Mouse (Mus musculus): ENCODE data around the gene Gm47995. TPM values are rescaled to one million over a fixed set of nuclear protein-coding genes. Genes with fewer than 3 reads are reported as not detected.
"Not testable (repeated sequence)": the region's sequence is repeated elsewhere in the genome, so short reads cannot be mapped to it uniquely, and the experiment has no call there.

The Gm47995 gene
- polyA plus RNA-seq, 1 experiment from 2014 or later, result 0.26 TPM

DNA sequence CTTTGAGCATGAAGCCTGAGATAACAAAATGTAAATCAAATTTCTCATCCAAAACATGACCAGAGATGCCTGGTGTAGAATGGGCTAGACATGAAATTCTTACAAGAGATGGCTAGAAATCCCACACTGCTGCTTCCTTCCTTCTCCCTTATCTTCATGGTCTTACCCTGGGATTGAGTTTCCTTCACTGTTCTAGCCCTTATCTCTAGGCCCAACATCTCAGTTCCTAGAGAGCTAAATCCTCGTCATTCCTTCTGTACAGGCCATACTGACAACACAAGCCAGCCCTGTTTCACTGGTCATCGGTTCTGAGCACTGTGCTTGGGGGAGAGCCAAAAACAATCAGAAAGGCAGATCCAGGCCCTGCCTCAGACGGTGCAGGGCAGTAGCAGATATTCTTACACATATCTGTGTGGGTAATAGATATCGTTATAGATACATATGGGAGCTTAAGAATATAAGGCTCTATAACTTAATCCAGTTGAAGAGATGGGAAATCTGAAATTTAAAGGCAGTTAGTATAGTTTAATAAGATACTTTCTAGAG is 11.3 kb upstream of the Gm47995 start:
- not testable (repeated sequence) for H3K9me3 ChIP-seq (ENCODE audit: low read length); H3K4me2 ChIP-seq (ENCODE audit: low read depth, low read length); H3K4me1 ChIP-seq (ENCODE audit: insufficient read depth); DNase-seq; H3K9ac ChIP-seq (replicated peaks); H3K36me3 ChIP-seq (replicated peaks; ENCODE audit: insufficient read depth, low read length); ATAC-seq; H3K27me3 ChIP-seq (ENCODE audit: insufficient read depth, low read length); H3K27ac ChIP-seq (ENCODE audit: low read depth); H3K4me3 ChIP-seq (ENCODE audit: low read depth, low read length)
- WGBS (ENCODE audit: insufficient replicate concordance), result 70% methylated on average over 4 of the region's 4 CpGs

DNA sequence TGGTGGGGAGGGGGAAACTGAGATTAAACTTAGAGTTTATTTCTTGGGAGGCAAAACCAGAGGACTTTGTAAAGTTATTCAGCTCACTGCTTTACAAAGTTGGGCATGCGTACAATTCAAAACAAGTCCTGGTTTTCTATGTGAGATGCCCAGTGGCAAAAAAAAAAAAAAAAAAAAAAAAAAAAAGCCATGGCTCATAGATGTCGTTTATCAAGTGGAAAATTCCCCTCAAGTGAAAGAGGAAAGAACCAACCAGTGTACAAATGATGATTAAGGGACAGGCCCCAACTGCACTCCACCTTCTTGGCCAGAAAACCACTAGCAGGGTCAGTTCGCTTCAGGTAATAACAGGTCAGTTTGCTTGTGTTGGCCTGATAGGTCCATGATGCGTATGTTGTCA is 9.8 kb upstream of the Gm47995 start:
- Histone ChIP-seq H3K27ac (ENCODE audit: low read depth) (no peak overlapping the region), H3K9ac (replicated peaks) (no peak overlapping the region), H3K27me3 (ENCODE audit: insufficient read depth, low read length) (no peaks in the 10 kb centered on the region), H3K4me2 (ENCODE audit: low read depth, low read length) (no peak overlapping the region), H3K9me3 (ENCODE audit: low read length) (no peaks in the 10 kb centered on the region), H3K4me3 (ENCODE audit: low read depth, low read length) (no peak overlapping the region), H3K4me1 (ENCODE audit: insufficient read depth) (no peaks in the 10 kb centered on the region), H3K36me3 (replicated peaks; ENCODE audit: insufficient read depth, low read length) (no peaks in the 10 kb centered on the region)
- ATAC-seq (no peak), DNase-seq (no peak)
- no peak for TF ChIP-seq EP300 (IDR thresholded peaks at IDR 0.05; ENCODE audit: low read depth)
- no peak for TF ChIP-seq CTCF (IDR thresholded peaks at IDR 0.05; ENCODE audit: low read depth)
- WGBS (ENCODE audit: insufficient replicate concordance), result 82% methylated on average over 4 of the region's 4 CpGs

DNA sequence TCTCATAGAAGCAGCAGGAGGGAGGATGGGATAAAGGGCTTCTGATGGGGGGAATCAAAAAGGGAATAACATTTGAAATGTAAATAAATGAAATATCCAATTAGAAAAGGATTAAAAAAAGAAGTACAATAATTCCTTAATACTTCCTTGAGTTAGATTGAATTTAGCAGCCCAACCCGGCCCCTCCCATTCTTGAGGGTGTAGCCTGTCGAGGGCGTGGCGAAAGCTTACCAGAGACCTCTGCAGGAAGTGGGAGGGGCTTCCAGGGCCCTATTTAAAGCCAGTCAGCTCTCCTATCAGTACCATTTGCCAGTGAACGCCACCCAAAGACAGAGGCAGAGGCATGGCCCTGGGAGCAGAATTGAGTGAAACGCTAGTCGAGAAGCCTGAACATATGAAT is 6.2 kb upstream of the Gm47995 start, which contains the start of gene Gm8947:
Gm8947 (plus strand) TSS at position 302 of the 400 bp plus-strand sequence.
- not testable (repeated sequence) for H3K36me3 ChIP-seq (replicated peaks; ENCODE audit: insufficient read depth, low read length); DNase-seq; H3K4me1 ChIP-seq (ENCODE audit: insufficient read depth); H3K27ac ChIP-seq (ENCODE audit: low read depth); H3K9me3 ChIP-seq (ENCODE audit: low read length); H3K27me3 ChIP-seq (ENCODE audit: insufficient read depth, low read length); H3K9ac ChIP-seq (replicated peaks); H3K4me2 ChIP-seq (ENCODE audit: low read depth, low read length); H3K4me3 ChIP-seq (ENCODE audit: low read depth, low read length)
- no CpG with 5 or more reads among the region's 7 CpGs for WGBS (ENCODE audit: insufficient replicate concordance)
- ATAC-seq, result 0 out of 2 replicates have a peak, but pooled peaks have one; percentile 50

GRCm38 (mm10) chr1:151192739-151193138 is 5.5 kb upstream of the Gm47995 start:
- H3K36me3 ChIP-seq (replicated peaks; ENCODE audit: insufficient read depth, low read length); H3K4me1 ChIP-seq (ENCODE audit: insufficient read depth); H3K4me3 ChIP-seq (ENCODE audit: low read depth, low read length); H3K4me2 ChIP-seq (ENCODE audit: low read depth, low read length); H3K27me3 ChIP-seq (ENCODE audit: insufficient read depth, low read length); H3K27ac ChIP-seq (ENCODE audit: low read depth); H3K9ac ChIP-seq (replicated peaks); H3K9me3 ChIP-seq (ENCODE audit: low read length); DNase-seq; ATAC-seq: not testable (repeated sequence)
- 90% methylated on average over 13 of the region's 15 CpGs for WGBS (ENCODE audit: insufficient replicate concordance)

DNA sequence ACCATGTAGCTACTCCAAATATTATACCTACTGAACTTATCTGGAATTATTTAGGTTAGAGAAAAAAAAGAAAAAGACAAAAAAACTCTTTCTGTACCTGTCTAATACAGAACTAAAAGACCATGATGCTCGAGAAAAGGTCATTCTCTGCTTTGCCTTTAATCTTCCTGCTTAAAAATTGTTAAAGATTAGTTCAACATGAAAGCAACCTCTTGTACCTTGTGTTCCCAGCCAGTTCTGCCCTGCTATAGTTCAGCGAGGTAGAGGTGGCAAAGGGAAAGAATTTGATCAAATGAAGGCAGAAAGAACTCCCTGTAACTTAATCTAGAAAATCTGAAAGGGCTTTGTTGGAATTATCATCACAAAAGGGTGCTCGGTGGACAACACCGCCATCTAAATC is 2.3 kb upstream of the Gm47995 start:
- ATAC-seq; H3K9ac ChIP-seq (replicated peaks); H3K9me3 ChIP-seq (ENCODE audit: low read length); H3K4me1 ChIP-seq (ENCODE audit: insufficient read depth); H3K27ac ChIP-seq (ENCODE audit: low read depth); H3K4me3 ChIP-seq (ENCODE audit: low read depth, low read length); H3K4me2 ChIP-seq (ENCODE audit: low read depth, low read length); H3K36me3 ChIP-seq (replicated peaks; ENCODE audit: insufficient read depth, low read length); DNase-seq; H3K27me3 ChIP-seq (ENCODE audit: insufficient read depth, low read length): not testable (repeated sequence)
- WGBS (ENCODE audit: insufficient replicate concordance), result 77% methylated on average over 4 of the region's 4 CpGs

- not testable (repeated sequence) for H3K9ac ChIP-seq (replicated peaks); H3K27ac ChIP-seq (ENCODE audit: low read depth); H3K4me1 ChIP-seq (ENCODE audit: insufficient read depth); H3K4me3 ChIP-seq (ENCODE audit: low read depth, low read length); ATAC-seq; H3K9me3 ChIP-seq (ENCODE audit: low read length); H3K36me3 ChIP-seq (replicated peaks; ENCODE audit: insufficient read depth, low read length); H3K4me2 ChIP-seq (ENCODE audit: low read depth, low read length); DNase-seq; H3K27me3 ChIP-seq (ENCODE audit: insufficient read depth, low read length)
- 72% methylated on average over 3 of the region's 3 CpGs for WGBS (ENCODE audit: insufficient replicate concordance)
Measured at GRCm38 (mm10) chr1:151196690-151197089, 1.6 kb upstream of the Gm47995 start.

DNA sequence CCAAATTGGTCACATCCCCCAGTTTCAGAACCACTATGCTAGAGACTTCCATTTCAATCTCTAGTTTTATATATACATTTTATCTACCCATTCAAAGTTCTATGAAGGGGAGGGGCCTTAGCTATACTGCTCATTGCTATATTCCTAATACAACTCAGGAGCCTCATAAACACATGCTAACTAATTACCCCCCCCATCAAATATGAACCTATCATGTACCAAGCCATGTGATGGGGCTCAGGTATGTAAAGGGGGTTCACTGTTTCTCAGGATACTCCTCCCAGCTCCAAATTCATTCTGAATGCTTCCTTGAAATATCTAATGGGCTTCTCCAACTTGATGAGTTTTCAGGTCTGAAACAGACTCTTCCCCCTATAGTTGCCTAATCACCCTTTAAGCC is 2.4 kb downstream of the Gm47995 start:
- H3K9me3 ChIP-seq (ENCODE audit: low read length); H3K27ac ChIP-seq (ENCODE audit: low read depth); H3K4me1 ChIP-seq (ENCODE audit: insufficient read depth); DNase-seq; ATAC-seq; H3K4me3 ChIP-seq (ENCODE audit: low read depth, low read length); H3K9ac ChIP-seq (replicated peaks); H3K4me2 ChIP-seq (ENCODE audit: low read depth, low read length); H3K36me3 ChIP-seq (replicated peaks; ENCODE audit: insufficient read depth, low read length); H3K27me3 ChIP-seq (ENCODE audit: insufficient read depth, low read length): not testable (repeated sequence)

DNA sequence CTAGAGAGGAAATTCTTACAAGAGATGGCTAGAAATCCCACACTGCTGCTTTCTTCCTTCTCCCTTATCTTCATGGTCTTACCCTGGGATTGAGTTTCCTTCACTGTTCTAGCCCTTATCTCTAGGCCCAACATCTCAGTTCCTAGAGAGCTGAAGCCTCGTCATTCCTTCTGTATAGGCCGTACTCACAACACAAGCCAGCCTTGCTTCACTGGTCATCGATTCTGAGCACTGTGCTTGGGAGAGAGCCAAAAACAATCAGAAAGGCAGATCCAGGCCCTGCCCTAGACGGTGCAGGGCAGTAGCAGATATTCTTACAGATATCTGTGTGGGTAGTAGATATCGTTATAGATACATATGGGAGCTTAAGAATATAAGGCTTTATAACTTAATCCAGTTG is 4.5 kb downstream of the Gm47995 start:
- H3K4me3 ChIP-seq (ENCODE audit: low read depth, low read length); H3K9me3 ChIP-seq (ENCODE audit: low read length); H3K36me3 ChIP-seq (replicated peaks; ENCODE audit: insufficient read depth, low read length); H3K9ac ChIP-seq (replicated peaks); H3K4me2 ChIP-seq (ENCODE audit: low read depth, low read length); H3K27me3 ChIP-seq (ENCODE audit: insufficient read depth, low read length); DNase-seq; H3K4me1 ChIP-seq (ENCODE audit: insufficient read depth); H3K27ac ChIP-seq (ENCODE audit: low read depth): not testable (repeated sequence)
- 39% methylated on average over 3 of the region's 5 CpGs for WGBS (ENCODE audit: insufficient replicate concordance)
- ATAC-seq, result peak; percentile 79

DNA sequence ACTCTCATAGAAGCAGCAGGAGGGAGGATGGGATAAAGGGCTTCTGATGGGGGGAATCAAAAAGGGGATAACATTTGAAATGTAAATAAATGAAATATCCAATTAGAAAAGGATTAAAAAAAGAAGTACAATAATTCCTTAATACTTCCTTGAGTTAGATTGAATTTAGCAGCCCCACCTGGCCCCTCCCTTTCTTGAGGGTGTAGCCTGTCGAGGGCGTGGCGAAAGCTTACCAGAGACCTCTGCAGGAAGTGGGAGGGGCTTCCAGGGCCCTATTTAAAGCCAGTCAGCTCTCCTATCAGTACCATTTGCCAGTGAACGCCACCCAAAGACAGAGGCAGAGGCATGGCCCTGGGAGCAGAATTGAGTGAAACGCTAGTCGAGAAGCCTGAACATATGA is 5.6 kb downstream of the Gm47995 start, which contains the start of gene 3110040M04Rik:
3110040M04Rik (plus strand) TSS at position 304 of the 400 bp plus-strand sequence.
- not testable (repeated sequence) for ATAC-seq; H3K4me3 ChIP-seq (ENCODE audit: low read depth, low read length); DNase-seq; H3K9me3 ChIP-seq (ENCODE audit: low read length); H3K27me3 ChIP-seq (ENCODE audit: insufficient read depth, low read length); H3K36me3 ChIP-seq (replicated peaks; ENCODE audit: insufficient read depth, low read length); H3K4me2 ChIP-seq (ENCODE audit: low read depth, low read length); H3K27ac ChIP-seq (ENCODE audit: low read depth); H3K4me1 ChIP-seq (ENCODE audit: insufficient read depth); H3K9ac ChIP-seq (replicated peaks)
- no CpG with 5 or more reads among the region's 6 CpGs for WGBS (ENCODE audit: insufficient replicate concordance)

DNA sequence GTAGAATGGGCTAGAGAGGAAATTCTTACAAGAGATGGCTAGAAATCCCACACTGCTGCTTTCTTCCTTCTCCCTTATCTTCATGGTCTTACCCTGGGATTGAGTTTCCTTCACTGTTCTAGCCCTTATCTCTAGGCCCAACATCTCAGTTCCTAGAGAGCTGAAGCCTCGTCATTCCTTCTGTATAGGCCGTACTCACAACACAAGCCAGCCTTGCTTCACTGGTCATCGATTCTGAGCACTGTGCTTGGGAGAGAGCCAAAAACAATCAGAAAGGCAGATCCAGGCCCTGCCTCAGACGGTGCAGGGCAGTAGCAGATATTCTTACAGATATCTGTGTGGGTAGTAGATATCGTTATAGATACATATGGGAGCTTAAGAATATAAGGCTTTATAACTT is 10.2 kb downstream of the Gm47995 start:
- not testable (repeated sequence) for H3K27ac ChIP-seq (ENCODE audit: low read depth); H3K4me2 ChIP-seq (ENCODE audit: low read depth, low read length); H3K27me3 ChIP-seq (ENCODE audit: insufficient read depth, low read length); H3K4me3 ChIP-seq (ENCODE audit: low read depth, low read length); H3K36me3 ChIP-seq (replicated peaks; ENCODE audit: insufficient read depth, low read length); H3K4me1 ChIP-seq (ENCODE audit: insufficient read depth); H3K9me3 ChIP-seq (ENCODE audit: low read length); DNase-seq; H3K9ac ChIP-seq (replicated peaks)
- peak; percentile 84 for ATAC-seq
- WGBS (ENCODE audit: insufficient replicate concordance), result 44% methylated on average over 3 of the region's 5 CpGs

Data from liver, postnatal 0 days (tissue).